Mouse (Mus musculus): ENCODE results near the gene Trpc4.

DNA sequence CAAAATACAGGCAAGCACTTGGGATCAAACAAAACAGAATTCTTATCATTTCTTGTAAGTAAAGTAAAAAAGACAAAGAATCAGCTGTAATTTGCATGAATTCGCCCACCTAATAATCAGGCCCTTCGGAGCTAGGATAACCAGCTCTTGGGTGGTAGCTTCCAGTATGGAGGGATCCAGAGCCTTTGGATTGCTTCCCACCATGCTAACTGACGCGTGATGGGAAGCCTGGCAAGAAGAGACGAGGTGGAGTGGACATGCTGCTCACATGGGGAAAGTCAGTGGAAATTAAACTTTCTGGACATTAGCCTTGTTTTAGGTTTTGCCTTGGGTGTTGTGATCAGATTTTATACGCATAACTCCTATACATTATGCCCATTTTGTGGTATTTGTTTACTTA lies 93.5 kb downstream of the Trpc4 start:
- TF ChIP-seq POLR2A (IDR thresholded peaks at IDR 0.05; ENCODE audit: borderline replicate concordance, control insufficient read depth, low read depth, low read length) (no peak), CTCF (IDR thresholded peaks at IDR 0.05; ENCODE audit: control insufficient read depth, insufficient read depth, low read length) (no peak)

All from bone marrow, adult 2 months (tissue).